Mouse (Mus musculus): ENCODE results near the gene Sf3b3.

DNA sequence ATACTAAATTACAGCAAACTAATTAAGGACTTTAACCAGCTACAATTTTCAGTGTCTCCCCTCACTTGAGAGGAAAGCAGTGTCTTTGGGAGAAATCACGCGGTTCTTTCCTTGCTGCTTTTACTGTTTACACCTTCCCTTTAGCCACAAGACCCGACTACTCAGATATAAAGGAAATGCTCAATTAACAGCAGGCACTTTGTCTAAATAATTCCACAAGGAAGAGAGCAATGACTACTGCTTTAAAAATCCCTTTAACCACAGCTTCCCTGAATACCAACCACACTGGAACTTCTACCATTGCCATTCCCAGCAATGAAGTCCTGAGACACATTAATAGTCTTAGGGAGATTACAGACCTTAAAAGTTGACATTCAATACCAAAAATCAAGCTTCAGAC is 18.1 kb downstream of the Sf3b3 start:
- TF ChIP-seq CTCF (IDR thresholded peaks at IDR 0.05; ENCODE audit: low read depth) (no peak), EP300 (optimal IDR thresholded peaks at IDR 0.05) (no peak)

Measured in stomach, postnatal 0 days (tissue).